In the genomic region with DNA sequence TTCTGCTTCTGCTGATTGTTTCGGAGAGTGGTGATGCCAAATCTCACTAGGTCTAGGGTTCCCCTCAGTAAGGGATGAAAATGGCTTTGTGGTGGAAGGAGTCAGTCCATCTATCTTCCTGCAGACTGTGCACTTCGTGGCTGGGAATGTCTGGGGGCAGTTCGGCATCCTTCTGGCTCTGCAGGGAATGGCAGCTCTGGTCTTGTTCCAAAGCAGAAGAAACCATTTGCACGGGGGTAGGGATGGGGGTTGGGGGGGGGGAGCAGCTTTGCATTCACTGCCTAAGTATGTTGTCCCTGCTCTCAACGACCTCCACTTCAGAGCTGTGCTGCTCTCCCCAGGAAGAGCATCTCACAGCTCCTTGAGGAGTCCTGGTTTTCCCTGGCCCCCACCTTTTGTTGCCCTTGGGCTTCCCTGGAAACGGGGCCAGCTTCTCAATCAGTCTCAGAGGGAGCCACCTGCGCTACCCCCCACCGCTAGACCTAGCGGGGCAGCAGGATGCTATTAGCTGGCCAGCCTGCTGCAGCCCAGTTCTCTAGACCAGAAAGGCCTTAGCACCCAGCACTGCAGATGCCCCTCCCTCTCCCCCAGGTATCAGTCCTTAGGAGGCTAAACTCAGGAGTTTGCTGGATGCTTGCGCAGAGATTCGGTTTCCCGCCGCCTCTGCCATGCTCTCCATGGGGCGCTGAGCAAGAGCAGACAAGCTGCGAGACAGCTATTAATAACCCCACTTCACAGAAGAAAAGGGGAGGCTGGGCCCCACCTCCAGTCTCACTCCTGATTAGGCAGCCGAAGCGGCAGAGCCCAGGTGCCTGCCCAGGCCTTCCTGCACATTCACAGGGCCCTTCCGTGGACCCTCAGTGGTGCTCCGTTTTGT, we compare ENCODE assay signal across 9 mouse cellular contexts.
A peak's percentile ranks its signal among the peaks of the same experiment; 100 is the strongest.
DNase-seq lines count a peak whose midpoint lies in the region; TF ChIP-seq lines count a peak whose summit lies in the region.
"Had no signal": no experiment of that assay in that cellular context is flagged by ENCODE, and none has a peak within 500 bp of the region (broad histone marks: within the 10 kb centered on the region; RNA-seq: fewer than 3 reads in every experiment).

No protein-coding gene starts in this region.

- intact Hi-C loops in left cerebral cortex, postnatal 25 days (cut with DNase I) = no loop called here

- peak; percentile 35 to 40 for DNase-seq in layer of hippocampus, adult 2 months (ENCODE audit: low spot score in 2 of 2)
- no peak for DNase-seq in layer of hippocampus, postnatal 10 days (ENCODE audit: low spot score in 2 of 2)
- DNase-seq in cerebellum, adult 11 months = peak; percentile 32
- DNase-seq in cerebellum, postnatal 36 days = peak; percentile 25 to 30
- peak; percentile 65 to 70 for DNase-seq in left cerebral cortex, postnatal 25 days (ENCODE audit: low spot score in 2 of 2)
- no peak for DNase-seq in kidney, adult 18-20 months
- no peak for DNase-seq in thymus, postnatal 4 days

- H3K4me3 ChIP-seq in layer of hippocampus, adult 2 months = peak overlapping the region; percentile 2; the same call in 1 of the 2 replicates
- H3K4me3 ChIP-seq: megakaryocyte, embryonic 14.5 days had no signal

- H3K27ac ChIP-seq in layer of hippocampus, adult 2 months = peak overlapping the region; percentile 65; the same call in 1 of the 2 replicates
- H3K27ac ChIP-seq: stomach, postnatal 0 days had no signal

- TF ChIP-seq CTCF in layer of hippocampus, adult 2 months (conservative IDR thresholded peaks at IDR 0.05) = 0 out of 2 replicates have a peak, but pooled peaks have one; percentile 8

Comparison
In these comparisons a context has a peak if more than half of its experiments do, and no peak if none do; other contexts are left out.
1. DNase-seq: peak in layer of hippocampus, adult 2 months (2 of 2), cerebellum, adult 11 months (single experiment), cerebellum, postnatal 36 days (2 of 2) and left cerebral cortex, postnatal 25 days (2 of 2); none in layer of hippocampus, postnatal 10 days (0 of 2), kidney, adult 18-20 months (single experiment) and thymus, postnatal 4 days (single experiment).